Mouse (Mus musculus) C2C12 (cell line): Measurements from ENCODE around the gene Ddx39. TPM values are rescaled to one million over a fixed set of nuclear protein-coding genes. Genes with fewer than 3 reads are reported as not detected.
A peak's percentile ranks its signal among the peaks of the same experiment; 100 is the strongest.

ENCODE experiments used
- H3K27me3 ChIP-seq: one replicate; pipeline ENCODE4 v1.6.1; 2011; ENCODE audit not compliant: control insufficient read depth, insufficient read depth, insufficient read length
- H3K36me3 ChIP-seq: one replicate; pipeline ENCODE4 v1.6.1; 2011; ENCODE audit not compliant: control insufficient read depth, insufficient read depth
- H3K4me3 ChIP-seq: one replicate; pipeline ENCODE4 v1.5.1; 2011; ENCODE audit warnings: mild to moderate bottlenecking, control low read depth; ENCODE audit not compliant: poor library complexity, insufficient read depth, severe bottlenecking
- H3K79me2 ChIP-seq: one replicate; pipeline ENCODE4 v1.6.1; 2011; ENCODE audit not compliant: control insufficient read depth, insufficient read depth
- H3K79me3 ChIP-seq: one replicate; pipeline ENCODE4 v1.6.1; 2011; ENCODE audit warnings: low read depth, control low read depth
- H3ac ChIP-seq: one replicate; pipeline ENCODE3; 2011; ENCODE audit warnings: low read depth; ENCODE audit not compliant: control insufficient read depth, insufficient read length
- CEBPB ChIP-seq: IDR thresholded peaks from one replicate; pipeline ENCODE4 v1.6.1; 2011; ENCODE audit warnings: low read depth, mild to moderate bottlenecking, control low read depth, moderate library complexity
- CTCF ChIP-seq: IDR thresholded peaks from one replicate; pipeline ENCODE4 v1.5.1; 2011; ENCODE audit not compliant: control insufficient read depth, insufficient read depth, insufficient read length
- FOSL1 ChIP-seq: IDR thresholded peaks from one replicate; pipeline ENCODE4 v1.8.0; 2011; ENCODE audit warnings: mild to moderate bottlenecking, low read length; ENCODE audit not compliant: poor library complexity, insufficient read depth, severe bottlenecking
- MAX ChIP-seq: IDR thresholded peaks from one replicate; pipeline ENCODE4 v1.6.1; 2011; ENCODE audit warnings: mild to moderate bottlenecking, control low read depth
- MYOD1 ChIP-seq: IDR thresholded peaks from one replicate; pipeline ENCODE4 v1.6.1; 2011; ENCODE audit warnings: low read depth; ENCODE audit not compliant: control insufficient read depth, insufficient read length
- MYOG ChIP-seq: IDR thresholded peaks from one replicate; pipeline ENCODE4 v1.6.1; 2011; ENCODE audit not compliant: control insufficient read depth, insufficient read length; ENCODE audit errors: extremely low read depth
- USF1 ChIP-seq: IDR thresholded peaks from one replicate; pipeline ENCODE4 v1.6.1; 2011; ENCODE audit warnings: low read depth, mild to moderate bottlenecking, control low read depth, moderate library complexity
- polyA plus RNA-seq: library from polyadenylated mRNA; unstranded; fragments of >200 nt; fragmentation: generic; extraction: Trizol; gene quantifications from one replicate; pipeline ENCODE4 v1.2.1, GENCODE M21; 2012; ENCODE audit warnings: missing spikeins

Gene Ddx39
- polyA plus RNA-seq, 1 experiment, result 271 TPM

DNA sequence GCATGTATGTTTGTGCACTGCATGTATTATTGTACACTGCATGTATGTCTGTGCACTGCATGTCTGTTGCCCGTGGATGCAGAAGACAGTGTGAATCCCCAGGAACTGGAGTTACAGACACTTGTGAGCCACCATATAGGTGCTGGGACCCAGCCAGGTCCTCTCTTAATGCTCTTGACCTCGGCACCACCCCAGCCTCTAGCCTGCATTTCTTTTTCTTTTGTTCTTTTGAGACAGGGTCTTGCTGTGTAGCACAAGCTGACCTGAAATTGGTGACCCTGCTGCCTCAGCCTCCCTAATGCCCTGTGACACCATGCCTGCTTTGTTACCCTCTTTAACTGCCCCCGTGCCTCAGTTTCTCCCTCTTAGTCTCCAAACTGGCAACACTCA, 25.6 kb downstream of the Ddx39 start:
- Histone ChIP-seq H3K79me3 (peaks cover 22% of the 10 kb centered on the region), H3K27me3 (no peaks in the 10 kb centered on the region), H3K4me3 (peak overlapping the region; percentile 59), H3K36me3 (no peaks in the 10 kb centered on the region), H3K79me2 (peaks cover 45% of the 10 kb centered on the region), H3ac (peak overlapping the region; percentile 72)
- no peak for TF ChIP-seq MYOD1
- TF ChIP-seq USF1, result no peak
- TF ChIP-seq CTCF, result no peak
- no peak for TF ChIP-seq MAX
- no peak for TF ChIP-seq CEBPB
- TF ChIP-seq FOSL1, result no peak
- TF ChIP-seq MYOG, result no peak

DNA sequence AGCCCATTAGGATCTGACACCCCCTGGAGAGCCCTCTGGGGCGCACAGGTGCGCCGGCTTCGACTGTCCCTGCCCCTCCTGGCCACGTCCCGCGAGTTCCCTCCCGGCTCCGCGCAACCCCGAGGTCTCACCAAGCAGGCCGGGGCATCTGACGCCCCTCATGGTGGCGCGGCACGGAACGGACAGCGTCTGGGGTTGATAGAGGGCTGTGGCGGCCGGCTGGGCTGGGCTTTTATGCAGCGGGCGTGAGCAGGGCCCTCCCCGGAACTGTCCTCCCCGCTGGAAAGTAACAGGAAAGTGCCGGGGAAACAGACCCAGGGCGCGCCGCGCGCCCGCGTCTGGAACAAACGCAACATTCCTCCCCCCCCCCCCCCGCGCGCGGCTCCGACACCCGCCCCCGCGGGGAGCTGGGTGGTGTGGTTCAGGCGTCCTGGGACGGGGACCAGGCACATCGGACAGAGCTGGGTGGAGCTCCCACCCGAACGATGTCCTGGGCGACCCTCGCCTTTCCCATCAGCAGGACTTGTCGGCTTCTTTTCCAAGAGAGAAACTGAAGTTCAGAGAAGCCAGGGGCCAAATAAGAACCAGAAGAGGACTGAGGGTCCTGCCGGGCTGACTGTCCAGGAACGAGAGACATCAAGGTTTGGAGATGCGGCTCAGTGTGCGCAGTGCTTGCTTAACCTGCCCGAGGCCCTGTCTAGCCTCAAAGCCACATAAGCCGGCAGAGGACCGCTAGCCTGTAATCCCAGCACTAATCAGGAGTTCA, 26.2 kb downstream of the Ddx39 start, which contains the start of gene Adgre5:
Adgre5 (minus strand) TSS at position 351 of the 766 bp plus-strand sequence.
- Histone ChIP-seq H3K36me3 (no peaks in the 10 kb centered on the region), H3ac (peak within 1 kb of the TSS; percentile 72), H3K79me2 (peaks cover 40% of the 10 kb centered on the region), H3K27me3 (no peaks in the 10 kb centered on the region), H3K79me3 (peaks cover 16% of the 10 kb centered on the region), H3K4me3 (peak within 1 kb of the TSS; percentile 59)
- TF ChIP-seq MYOG, result no peak
- TF ChIP-seq MAX, result no peak
- no peak for TF ChIP-seq USF1
- TF ChIP-seq CEBPB, result no peak
- TF ChIP-seq FOSL1, result no peak
- no peak for TF ChIP-seq MYOD1
- no peak for TF ChIP-seq CTCF

DNA sequence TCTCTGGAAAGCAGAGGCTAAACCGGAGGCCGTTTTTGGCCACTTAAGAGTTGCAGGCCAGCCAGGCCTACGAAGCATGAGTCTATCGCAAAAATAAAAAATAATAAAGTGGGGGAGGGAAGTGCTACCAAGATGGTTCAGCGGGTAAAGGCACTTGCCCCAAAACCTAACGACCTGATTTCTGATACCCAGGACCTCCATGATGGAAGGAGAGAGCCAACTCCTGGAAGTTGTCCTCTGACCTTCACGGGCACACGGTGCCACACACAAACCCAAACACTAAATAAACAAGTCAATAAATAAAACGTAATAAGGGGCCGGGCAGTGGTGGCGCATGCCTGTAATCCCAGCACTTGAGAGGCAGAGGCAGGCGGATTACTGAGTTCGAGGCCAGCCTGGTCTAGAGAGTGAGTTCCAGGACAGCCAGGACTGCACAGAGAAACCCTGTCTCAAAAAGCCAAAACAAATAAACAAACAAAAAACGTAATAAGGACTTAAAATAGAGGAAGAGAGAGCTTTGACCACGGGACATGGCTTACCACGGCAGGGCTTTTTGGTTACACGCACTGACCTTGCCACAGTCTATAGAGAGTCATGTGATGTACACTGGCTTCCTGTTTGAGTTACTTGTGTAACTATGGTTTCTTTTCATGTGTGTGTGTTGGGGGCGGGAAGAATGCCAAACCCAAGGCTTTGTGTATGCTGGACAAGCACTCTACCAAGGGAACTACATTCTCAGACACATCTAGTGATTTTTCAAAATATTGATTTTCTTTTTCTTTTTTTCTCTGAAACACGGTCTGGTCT, 27.1 kb downstream of the Ddx39 start:
- peaks cover 7% of the 10 kb centered on the region for H3K79me3 ChIP-seq
- H3K4me3 ChIP-seq, result no peak overlapping the region
- peaks cover 31% of the 10 kb centered on the region for H3K79me2 ChIP-seq
- no peaks in the 10 kb centered on the region for H3K36me3 ChIP-seq
- H3ac ChIP-seq, result no peak overlapping the region
- no peaks in the 10 kb centered on the region for H3K27me3 ChIP-seq
- TF ChIP-seq MYOD1, result no peak
- peak; percentile 44 for TF ChIP-seq USF1

DNA sequence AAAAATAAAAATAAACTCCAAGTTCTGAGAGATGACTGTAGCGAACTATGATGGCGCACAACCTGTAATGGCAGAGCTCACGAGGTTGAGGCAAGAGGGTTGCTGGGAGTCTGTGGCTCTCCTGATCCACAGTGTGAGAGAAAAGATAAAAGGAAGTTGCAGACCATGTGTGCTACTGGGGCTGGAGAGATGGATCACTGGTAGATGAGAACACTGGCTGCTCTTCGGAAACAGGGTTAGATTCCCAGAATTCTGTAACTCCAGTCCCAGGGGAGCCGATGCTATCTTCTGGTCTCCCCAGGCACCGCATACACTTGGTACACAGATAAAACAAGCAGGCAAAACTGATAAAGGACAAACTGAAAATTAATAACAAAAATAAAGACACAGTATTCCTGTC, 28.0 kb downstream of the Ddx39 start:
- H3ac ChIP-seq, result no peak overlapping the region
- no peaks in the 10 kb centered on the region for H3K36me3 ChIP-seq
- peaks cover 26% of the 10 kb centered on the region for H3K79me2 ChIP-seq
- no peaks in the 10 kb centered on the region for H3K27me3 ChIP-seq
- TF ChIP-seq CEBPB, result no peak
- no peak for TF ChIP-seq CTCF
- no peak for TF ChIP-seq MYOG
- TF ChIP-seq MAX, result no peak
- no peak for TF ChIP-seq FOSL1
- no peak for TF ChIP-seq USF1
- no peak for TF ChIP-seq MYOD1
- no peak overlapping the region for H3K4me3 ChIP-seq
- peaks cover 4% of the 10 kb centered on the region for H3K79me3 ChIP-seq

DNA sequence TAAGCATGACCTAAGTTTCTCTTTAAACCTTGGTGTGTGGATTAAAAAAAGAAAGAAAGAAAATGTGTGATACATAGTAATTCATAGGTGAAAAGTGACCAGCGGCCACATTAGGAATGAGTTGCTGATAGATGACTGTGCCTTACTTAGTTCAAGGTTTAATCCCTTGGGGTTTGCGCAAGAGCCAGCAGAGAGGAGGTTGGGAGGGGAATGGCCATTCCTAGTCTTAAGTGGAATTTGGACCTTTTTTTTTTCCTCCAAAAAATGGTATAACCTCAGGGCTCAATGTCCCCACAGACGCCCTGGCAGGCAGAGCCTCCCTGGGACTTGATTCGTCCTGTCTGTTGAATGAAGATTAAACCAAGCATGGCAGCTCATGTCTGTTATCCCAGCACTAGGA, 29.1 kb downstream of the Ddx39 start:
- Histone ChIP-seq H3K27me3 (no peaks in the 10 kb centered on the region), H3ac (no peak overlapping the region), H3K79me3 (peaks cover 3% of the 10 kb centered on the region), H3K36me3 (no peaks in the 10 kb centered on the region), H3K79me2 (peaks cover 18% of the 10 kb centered on the region), H3K4me3 (no peak overlapping the region)
- TF ChIP-seq CEBPB (peak; percentile 93), USF1 (no peak), FOSL1 (no peak)
